Mouse (Mus musculus): ENCODE measurements at regions not wholly inside any gene's neighbourhood (a gene's known extent, or its start where the extent isn't known, plus 50 kb on each side); places are given as distances from the start of the nearest gene placed in this dataset.
A peak's percentile ranks its signal among the peaks of the same experiment; 100 is the strongest.

DNA sequence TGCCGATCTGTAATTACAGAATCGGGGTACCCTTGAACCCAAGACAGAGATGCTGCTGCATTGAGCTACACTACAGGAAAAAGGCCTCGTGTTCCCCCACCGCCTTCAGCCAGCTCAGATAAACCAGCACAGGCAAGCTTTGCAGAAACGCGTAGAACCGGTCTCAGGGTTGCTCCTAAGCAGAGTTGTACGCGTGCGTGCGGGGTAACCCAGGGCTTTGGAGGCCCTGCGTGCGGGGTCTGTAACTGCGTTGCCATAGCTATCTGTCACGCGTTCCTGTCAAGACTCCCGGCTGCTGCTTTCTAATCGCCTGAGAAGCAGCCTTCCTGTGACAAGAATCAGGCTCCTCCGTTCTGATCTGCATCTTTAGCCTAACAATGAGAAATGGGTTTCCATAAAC lies 69.6 kb upstream of the Hnrnpa3 start:
- DNase-seq: no peak

DNA sequence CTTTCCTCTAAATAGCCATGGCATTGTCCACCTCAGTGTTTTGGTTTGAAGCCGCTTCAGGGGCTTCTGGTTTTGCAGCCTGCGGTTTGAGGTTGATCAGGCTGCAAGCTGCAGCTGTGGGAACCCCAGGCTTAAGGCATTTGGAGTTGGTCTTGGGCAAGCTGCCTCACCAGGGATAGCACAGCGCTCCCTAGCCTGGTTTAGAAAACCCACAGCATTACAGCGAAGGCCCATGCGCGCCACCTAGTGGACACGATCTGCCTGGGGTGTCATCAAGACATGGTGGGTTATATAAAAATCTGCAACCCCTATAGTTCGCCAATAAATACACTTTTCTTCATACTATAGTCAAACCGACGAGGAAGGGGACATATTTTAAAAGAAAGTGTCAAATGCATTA lies 68.9 kb upstream of the Hnrnpa3 start:
- peak; percentile 93 for DNase-seq

DNA sequence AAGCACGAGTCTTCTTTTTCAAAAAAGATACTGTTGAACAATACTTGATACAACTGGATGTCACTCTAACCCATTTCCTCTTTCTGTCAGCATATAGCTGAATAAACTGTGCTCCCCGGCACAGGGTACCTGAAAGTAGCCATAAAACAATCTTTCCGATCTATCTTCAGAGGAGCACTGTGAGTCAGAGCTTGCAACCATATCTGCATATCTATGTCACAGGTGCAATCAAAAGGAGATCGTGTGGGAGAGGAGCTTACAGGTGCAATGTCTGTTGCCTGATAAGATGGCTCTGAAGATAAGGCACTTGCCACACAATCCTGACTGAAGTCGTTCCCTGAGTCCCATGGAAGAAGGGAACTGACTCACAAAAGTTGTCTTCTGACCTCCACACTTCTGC lies 58.5 kb upstream of the Hnrnpa3 start:
- DNase-seq: no peak

DNA sequence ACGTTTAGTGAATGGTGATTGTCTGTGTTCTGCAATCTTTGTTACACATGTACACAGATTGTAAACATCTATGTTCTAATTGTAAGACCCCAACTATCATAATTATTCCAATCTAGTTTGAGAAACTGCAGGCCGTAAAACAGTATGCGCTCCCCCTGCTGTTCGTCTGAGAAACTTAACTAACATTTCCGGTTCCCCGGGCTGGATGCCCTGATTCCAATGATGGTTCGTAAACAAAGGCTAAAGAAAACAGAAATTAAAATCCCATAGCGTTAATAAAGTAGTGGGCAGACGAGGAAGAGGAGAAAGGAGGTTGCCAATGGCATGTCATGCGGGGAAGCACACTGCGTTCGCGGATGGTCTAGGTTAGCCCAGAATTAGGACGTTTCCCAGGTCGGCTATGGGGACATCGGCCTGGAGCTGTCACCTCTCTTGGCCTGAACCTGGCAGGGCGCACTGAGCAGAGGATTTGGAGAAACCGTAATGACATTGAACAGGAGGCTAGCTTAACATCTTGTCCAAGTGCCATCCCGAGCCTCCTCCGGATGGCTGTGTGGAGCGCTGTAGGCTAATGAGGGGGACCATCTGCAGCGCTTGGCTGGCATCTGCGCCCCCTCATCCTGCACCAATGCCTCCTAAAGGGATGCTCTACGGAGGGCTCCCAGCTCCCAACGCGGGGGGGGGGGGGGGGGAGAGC lies 55.7 kb upstream of the Hnrnpa3 start:
- peak; percentile 53 for DNase-seq

DNA sequence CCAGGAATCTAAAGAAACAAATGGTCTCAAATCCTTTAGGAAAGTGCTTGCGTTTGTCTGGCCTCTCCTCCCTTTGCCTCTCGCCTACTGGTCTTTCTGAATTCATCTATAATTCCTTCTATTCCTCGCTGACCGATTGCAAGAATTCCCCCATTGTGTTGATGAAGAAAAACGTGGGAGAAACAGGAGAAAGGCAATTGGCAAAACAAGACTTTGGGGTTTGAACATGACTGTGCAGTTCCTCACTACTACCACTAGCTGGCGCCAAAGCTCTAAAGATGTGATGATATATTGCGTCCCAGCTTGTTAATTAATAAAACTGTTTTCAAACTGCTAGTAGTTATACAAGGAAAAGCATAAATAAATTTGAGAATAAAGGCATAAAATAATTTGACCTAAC lies 53.4 kb upstream of the Hnrnpa3 start:
- peak; percentile 38 for DNase-seq

DNA sequence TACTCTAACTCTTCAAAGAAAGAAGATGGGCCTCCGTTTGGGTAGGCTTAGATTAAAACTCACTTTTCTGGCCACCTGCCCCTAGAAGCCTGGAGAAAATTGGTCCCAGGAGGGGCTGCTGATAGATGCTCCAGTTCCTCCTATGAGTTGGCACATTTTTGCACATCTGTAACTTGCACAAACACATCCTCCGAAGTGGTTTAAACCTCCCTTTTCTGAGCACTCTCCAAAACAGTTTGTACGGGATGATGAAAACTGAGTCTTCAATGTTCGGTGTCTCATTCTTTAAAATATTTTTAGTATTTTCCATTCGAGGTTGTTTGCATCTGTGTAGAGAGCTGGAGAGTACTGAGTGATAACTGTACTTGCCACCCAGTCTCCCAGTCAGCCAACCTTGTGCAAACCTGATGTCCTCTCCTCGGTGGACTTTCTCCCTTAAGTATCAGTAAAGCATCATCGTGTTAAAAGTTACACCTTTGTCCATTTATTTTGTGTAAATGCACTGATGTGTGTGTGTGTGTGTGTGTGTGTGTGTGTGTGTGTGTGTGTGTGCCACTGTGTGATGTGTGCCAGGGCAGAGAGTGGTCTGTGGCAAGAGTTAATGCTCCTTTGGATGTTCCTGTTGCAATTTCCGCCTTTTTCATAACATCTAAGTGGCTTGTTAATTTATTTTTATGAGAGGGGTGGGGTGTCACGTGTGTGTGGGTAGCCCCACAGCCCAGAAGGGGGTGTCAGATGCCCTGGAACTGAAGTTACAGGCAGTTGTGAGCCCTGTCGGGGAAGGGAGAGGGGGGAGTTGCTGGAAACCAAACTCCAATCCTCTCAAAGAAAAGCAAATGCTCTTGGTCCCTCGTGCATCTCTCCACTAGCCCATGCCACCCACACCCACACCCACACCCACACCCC lies 51.8 kb upstream of the Hnrnpa3 start:
- no peak for DNase-seq

DNA sequence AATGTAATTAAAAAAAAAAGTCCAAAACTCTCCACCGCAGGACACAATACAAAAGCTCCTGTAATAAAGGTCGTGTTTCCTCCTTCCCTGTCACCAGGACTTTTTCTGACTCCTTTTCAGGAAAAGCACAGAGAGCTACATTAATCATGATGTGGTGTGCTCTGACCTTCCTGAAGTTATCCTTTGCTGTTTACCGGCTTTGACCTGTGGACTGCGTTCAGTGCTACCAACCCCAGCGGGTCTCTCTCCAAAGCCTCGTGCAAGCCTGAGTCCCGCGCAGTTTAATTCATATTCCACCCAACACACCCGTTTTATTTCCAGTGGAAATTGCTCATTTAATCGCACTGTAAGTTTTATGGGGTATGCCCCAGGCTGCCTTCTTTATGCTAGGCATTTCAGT lies 51.1 kb upstream of the Hnrnpa3 start:
- DNase-seq: no peak

DNA sequence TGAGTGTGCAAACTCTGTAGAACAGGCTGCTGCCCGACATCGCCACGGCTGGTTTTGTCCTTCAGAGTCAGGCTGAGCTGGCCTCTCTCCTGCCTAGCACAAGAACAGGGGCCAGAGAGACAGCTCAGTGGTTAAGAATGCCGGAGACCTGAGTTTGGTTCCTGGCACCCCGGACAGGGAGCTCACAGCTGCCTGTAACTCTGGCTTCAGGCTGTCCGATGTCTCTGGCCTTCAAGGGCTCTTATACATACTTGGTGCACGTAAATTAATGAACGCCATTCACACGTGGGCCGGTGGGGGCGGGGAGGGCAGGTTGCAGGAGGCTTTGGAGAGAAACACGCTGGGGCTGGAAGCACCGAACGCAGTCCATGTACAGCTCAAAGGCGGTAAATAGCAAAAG lies 50.6 kb upstream of the Hnrnpa3 start:
- no peak for DNase-seq

DNA sequence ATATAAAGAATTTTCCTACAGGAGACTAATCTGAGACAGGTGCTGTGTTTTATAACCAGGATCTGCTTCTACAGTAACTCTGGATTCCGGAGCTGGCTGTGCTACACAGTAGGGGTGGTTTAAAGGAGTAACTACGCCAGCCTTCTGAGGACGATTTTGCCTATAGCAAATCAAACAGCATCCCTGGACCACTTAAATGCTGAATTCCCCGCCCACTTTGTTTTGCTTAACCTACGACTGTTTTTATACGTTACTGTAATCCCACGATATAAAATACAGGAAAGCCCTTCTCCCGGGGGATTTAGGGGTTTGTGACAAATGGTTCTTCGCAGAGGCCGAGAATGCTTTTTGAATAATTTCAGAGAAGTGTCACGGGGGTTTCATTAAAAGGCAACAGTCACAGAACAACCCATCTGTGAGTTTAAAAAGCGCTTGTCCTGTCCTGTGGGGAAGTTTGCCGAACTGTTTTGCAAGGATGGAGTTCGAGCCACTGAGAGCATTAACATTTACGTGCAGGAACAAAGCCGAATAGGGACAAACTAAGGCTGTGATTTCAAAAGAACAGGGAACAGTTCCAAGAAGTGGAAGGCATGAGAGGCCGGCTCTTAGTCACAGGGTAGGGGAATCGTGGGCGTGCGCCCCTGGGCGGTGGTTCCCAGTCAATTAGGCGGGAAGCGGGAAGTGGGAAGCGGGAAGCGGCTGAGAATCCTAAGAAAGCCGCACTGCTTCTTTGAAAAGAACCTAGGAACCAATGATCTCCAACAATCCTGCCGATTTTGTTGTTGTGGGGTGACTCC lies 49.7 kb upstream of the Hnrnpa3 start:
- no peak for DNase-seq
